Mouse (Mus musculus) kidney, adult 2 months (tissue): ENCODE data around the gene Rtf2.

ENCODE experiments used
- CTCF ChIP-seq: fragments of 200-500 bp; conservative IDR thresholded peaks from 2 replicates; pipeline ENCODE4 v1.5.1; 2011; ENCODE audit warnings: low read depth, mild to moderate bottlenecking, control low read depth, low read length, moderate library complexity, mixed read lengths; ENCODE audit not compliant: insufficient read depth, insufficient read length
- POLR2A ChIP-seq: fragments of 200-500 bp; IDR thresholded peaks from one replicate; pipeline ENCODE4 v1.6.1; 2011; ENCODE audit warnings: low read depth, low read length, control low read depth

- TF ChIP-seq CTCF (peak; percentile 54), POLR2A (no peak)
These were observed 34.6 kb downstream of the Rtf2 start for GRCm38 (mm10) chr2:172474970-172475369.
